In genomic region chr11:115995256-115995655, GRCm38 (mm10) we compare ENCODE assay signal across 14 mouse cellular contexts. TPM values are rescaled to one million over a fixed set of nuclear protein-coding genes. Genes with fewer than 3 reads are reported as not detected.
"Had no signal": no experiment of that assay in that cellular context is flagged by ENCODE, and none has a peak within 500 bp of the region (broad histone marks: within the 10 kb centered on the region; RNA-seq: fewer than 3 reads in every experiment).

No protein-coding gene starts in this region.

- DNase-seq: left cerebral cortex, postnatal 4 days; liver; liver, embryonic 13.5 days; liver, postnatal 0 days; lung, adult 18-20 months; lung, adult 2 months; lung, embryonic 14.5 days; lung, postnatal 10 days; lung, postnatal 14 days; lung, postnatal 36 days; lung, postnatal 4 days; midbrain, embryonic 14.5 days had no signal

RNA-seq across cellular contexts. Expression of gene Itgb4, which starts 20.7 kb away (rescaled TPM):
- total RNA-seq: monocyte, adult 5-6 weeks had no signal
- polyA plus RNA-seq: macrophage had no signal
